ENCODE assay signal across 8 mouse cellular contexts in genomic region chr15:6873807-6874600, GRCm38 (mm10). TPM values are rescaled to one million over a fixed set of nuclear protein-coding genes. Genes with fewer than 3 reads are reported as not detected.
DNase-seq lines count a peak whose midpoint lies in the region; ATAC-seq lines count a peak whose summit lies in the region.

No protein-coding gene starts in this region.

- peak; percentile 78 to 86 for DNase-seq in urinary bladder, adult 18-20 months (ENCODE audit: low spot score in 2 of 2)
- no peak for DNase-seq in urinary bladder, postnatal 10 days (ENCODE audit: low spot score)
- DNase-seq in urinary bladder, postnatal 25 days (ENCODE audit: low spot score): peak; percentile 81
- no peak for DNase-seq in layer of hippocampus, postnatal 14 days (ENCODE audit: low spot score in 2 of 2)

- H3K27me3 ChIP-seq in forebrain, embryonic 15.5 days: peaks cover 26% of the 10 kb centered on the region
- peaks cover 27% of the 10 kb centered on the region for H3K27me3 ChIP-seq in limb, embryonic 12.5 days
- peaks cover 56% of the 10 kb centered on the region for H3K27me3 ChIP-seq in midbrain, embryonic 13.5 days

- WGBS in forebrain, embryonic 15.5 days: 1% methylated on average over 52 of the region's 52 CpGs
- under 1% methylated on average over 52 of the region's 52 CpGs for WGBS in limb, embryonic 12.5 days
- WGBS in midbrain, embryonic 13.5 days: 1% methylated on average over 52 of the region's 52 CpGs

- H3K27ac ChIP-seq in forebrain, embryonic 15.5 days (replicated peaks): no peak overlapping the region
- no peak overlapping the region for H3K27ac ChIP-seq in limb, embryonic 12.5 days
- H3K27ac ChIP-seq in midbrain, embryonic 13.5 days: no peak overlapping the region

- H3K9ac ChIP-seq in forebrain, embryonic 15.5 days (replicated peaks): peak overlapping the region; percentile 24; the same call in 1 of the 2 replicates
- H3K9ac ChIP-seq in limb, embryonic 12.5 days (replicated peaks): peak overlapping the region; percentile 52
- H3K9ac ChIP-seq in midbrain, embryonic 13.5 days (replicated peaks): peak overlapping the region; percentile 51

- peaks cover 12% of the 10 kb centered on the region for H3K4me1 ChIP-seq in forebrain, embryonic 15.5 days
- no peaks in the 10 kb centered on the region; the same call in 1 of the 2 replicates for H3K4me1 ChIP-seq in limb, embryonic 12.5 days (replicated peaks)
- H3K4me1 ChIP-seq in midbrain, embryonic 13.5 days (replicated peaks): peaks cover 14% of the 10 kb centered on the region

- peak overlapping the region; percentile 62 for H3K4me2 ChIP-seq in forebrain, embryonic 15.5 days (replicated peaks)
- H3K4me2 ChIP-seq in limb, embryonic 12.5 days: peak overlapping the region; percentile 88
- peak overlapping the region; percentile 76 for H3K4me2 ChIP-seq in midbrain, embryonic 13.5 days (replicated peaks)

- peak overlapping the region; percentile 38 for H3K4me3 ChIP-seq in forebrain, embryonic 15.5 days
- peak overlapping the region; percentile 52 for H3K4me3 ChIP-seq in limb, embryonic 12.5 days (replicated peaks)
- peak overlapping the region; percentile 41 for H3K4me3 ChIP-seq in midbrain, embryonic 13.5 days (replicated peaks)

- no peaks in the 10 kb centered on the region for H3K9me3 ChIP-seq in forebrain, embryonic 15.5 days
- H3K9me3 ChIP-seq in limb, embryonic 12.5 days: no peaks in the 10 kb centered on the region
- no peaks in the 10 kb centered on the region for H3K9me3 ChIP-seq in midbrain, embryonic 13.5 days

- ATAC-seq in forebrain, embryonic 15.5 days (replicated peaks): peak; percentile 57
- peak; percentile 20 to 46; a peak in 3 of 4 replicates for ATAC-seq in hematopoietic stem cell, adult 5-6 weeks (replicated peaks in 1 of 2; ENCODE audit: insufficient read depth in 1 of 2, low FRiP score in 2 of 2, low TSS enrichment in 1 of 2, low read depth in 1 of 2, poor library complexity in 2 of 2, severe bottlenecking in 2 of 2)
- no peak; the same call in 1 of the 2 replicates for ATAC-seq in limb, embryonic 12.5 days (ENCODE audit: insufficient number of reproducible peaks, insufficient read depth, low FRiP score, low TSS enrichment, low read depth)
- peak; percentile 59 for ATAC-seq in midbrain, embryonic 13.5 days

- H3K36me3 ChIP-seq in forebrain, embryonic 15.5 days: no peaks in the 10 kb centered on the region
- no peaks in the 10 kb centered on the region for H3K36me3 ChIP-seq in limb, embryonic 12.5 days
- no peaks in the 10 kb centered on the region for H3K36me3 ChIP-seq in midbrain, embryonic 13.5 days

RNA-seq across cellular contexts. Expression of gene Osmr, which starts 0.8 kb away (rescaled TPM):
- 1.2 and 1.4 TPM in 2 replicates for polyA plus RNA-seq in forebrain, embryonic 15.5 days (2015; fragmentation: Nextera tagmentation; extraction: Ambion mirVana)
- not detected in 2 replicates for total RNA-seq in hematopoietic stem cell, adult 5-6 weeks (2017)
- 0.74 and 0.76 TPM in 2 replicates for polyA plus RNA-seq in limb, embryonic 12.5 days (2016; fragmentation: Nextera tagmentation; extraction: Ambion mirVana)
- polyA plus RNA-seq in midbrain, embryonic 13.5 days (2015; fragmentation: Nextera tagmentation; extraction: Ambion mirVana): 0.96 and 1.3 TPM in 2 replicates
- total RNA-seq in layer of hippocampus, postnatal 14 days (2021): 1 to 10 TPM; 5.4 to 5.6 TPM

Comparison
In these comparisons a context has a peak if more than half of its experiments do, and no peak if none do; other contexts are left out.
1. DNase-seq: peak in urinary bladder, adult 18-20 months (2 of 2) and urinary bladder, postnatal 25 days (single experiment); none in urinary bladder, postnatal 10 days (single experiment) and layer of hippocampus, postnatal 14 days (0 of 2).
2. Peak in every context shown above with its lines, with median percentiles within 50 percentile points of each other: H3K4me2 ChIP-seq, H3K4me3 ChIP-seq and H3K9ac ChIP-seq.